Mouse (Mus musculus) CD4-positive helper T cell, adult 2 months (primary cell): ENCODE results near the gene Mmp17.
"Not testable (repeated sequence)": the region's sequence is repeated elsewhere in the genome, so short reads cannot be mapped to it uniquely, and the experiment has no call there.

Experiments used
- DNase-seq: peaks from one replicate; pipeline ENCODE4 v3.0.0-alpha.2; 2012; ENCODE audit warnings: low read depth, missing footprints, low spot score

Gene Mmp17

GRCm38 (mm10) chr5:129590915-129591314, 6.9 kb downstream of the Mmp17 start:
- no peak for DNase-seq

GRCm38 (mm10) chr5:129594116-129595114, 10.4 kb downstream of the Mmp17 start:
- peak; percentile 78 for DNase-seq

- no peak for DNase-seq
These were observed 18.1 kb downstream of the Mmp17 start for GRCm38 (mm10) chr5:129602071-129602487.

- DNase-seq = no peak
These were observed 23.5 kb downstream of the Mmp17 start for GRCm38 (mm10) chr5:129607476-129607875.

- peak; percentile 58 for DNase-seq
These were observed 27.1 kb downstream of the Mmp17 start for GRCm38 (mm10) chr5:129611060-129611459.

GRCm38 (mm10) chr5:129620600-129620999, 36.6 kb downstream of the Mmp17 start:
- not testable (repeated sequence) for DNase-seq

- DNase-seq = no peak
These were observed 37.4 kb downstream of the Mmp17 start for GRCm38 (mm10) chr5:129621361-129621760.

GRCm38 (mm10) chr5:129626099-129626498, 42.1 kb downstream of the Mmp17 start:
- DNase-seq = no peak

GRCm38 (mm10) chr5:129626586-129626985, 42.6 kb downstream of the Mmp17 start:
- not testable (repeated sequence) for DNase-seq

GRCm38 (mm10) chr5:129632270-129633250, 48.6 kb downstream of the Mmp17 start:
- not testable (repeated sequence) for DNase-seq

- DNase-seq = no peak
These were observed 66.9 kb downstream of the Mmp17 start for GRCm38 (mm10) chr5:129650858-129651257.

- no peak for DNase-seq
These were observed 73.0 kb downstream of the Mmp17 start for GRCm38 (mm10) chr5:129657016-129657415.

- no peak for DNase-seq
These were observed 74.0 kb downstream of the Mmp17 start for GRCm38 (mm10) chr5:129657931-129658330.
